Mouse (Mus musculus) layer of hippocampus, postnatal 36 days (tissue): ENCODE measurements around the gene Cfap99. TPM values are rescaled to one million over a fixed set of nuclear protein-coding genes. Genes with fewer than 3 reads are reported as not detected.

Experiments used
- DNase-seq, 2 experiments: peaks; one replicate each; pipeline ENCODE4 v3.0.0; 2022
- total RNA-seq, 2 experiments: library from RNA; stranded (reverse); gene quantifications; 2 replicates each; pipeline ENCODE4 v1.2.3; 2021

Cfap99 gene
- total RNA-seq = under 1 TPM; 0.32 to 0.40 TPM

- peak; percentile 97 for DNase-seq
Observed at GRCm38 (mm10) chr5:34288154-34288716, at the start of gene Cfap99, which contains the start of gene Zfyve28. Gene Cfap99, plus strand, starts transcription at chr5:34288600. Gene Zfyve28, minus strand, starts transcription at chr5:34288449.

GRCm38 (mm10) chr5:34242224-34242963 is 46.0 kb upstream of the Cfap99 start:
- peak; percentile 61 to 62 for DNase-seq

- DNase-seq = no peak
Observed at GRCm38 (mm10) chr5:34243062-34243461, 45.3 kb upstream of the Cfap99 start.

- DNase-seq = no peak
Observed at GRCm38 (mm10) chr5:34246443-34246842, 42.0 kb upstream of the Cfap99 start.

- DNase-seq = no peak
Observed at GRCm38 (mm10) chr5:34249132-34249531, 39.3 kb upstream of the Cfap99 start.

- DNase-seq = no peak
Observed at GRCm38 (mm10) chr5:34250090-34250489, 38.3 kb upstream of the Cfap99 start.

- DNase-seq = no peak
Observed at GRCm38 (mm10) chr5:34251794-34252193, 36.6 kb upstream of the Cfap99 start.

- DNase-seq = peak in 1 of 2 experiments; percentile 54
Observed at GRCm38 (mm10) chr5:34252307-34252966, 36.0 kb upstream of the Cfap99 start.

GRCm38 (mm10) chr5:34252967-34253519 is 35.4 kb upstream of the Cfap99 start:
- no peak for DNase-seq

GRCm38 (mm10) chr5:34254309-34254708 is 34.1 kb upstream of the Cfap99 start:
- no peak for DNase-seq

GRCm38 (mm10) chr5:34255189-34255588 is 33.2 kb upstream of the Cfap99 start:
- no peak for DNase-seq

- no peak for DNase-seq
Observed at GRCm38 (mm10) chr5:34259172-34259816, 29.1 kb upstream of the Cfap99 start.

- no peak for DNase-seq
Observed at GRCm38 (mm10) chr5:34266065-34266464, 22.3 kb upstream of the Cfap99 start.

GRCm38 (mm10) chr5:34269197-34269920 is 19.0 kb upstream of the Cfap99 start:
- no peak for DNase-seq

GRCm38 (mm10) chr5:34269921-34270465 is 18.4 kb upstream of the Cfap99 start:
- DNase-seq = no peak

GRCm38 (mm10) chr5:34271743-34272142 is 16.7 kb upstream of the Cfap99 start:
- no peak for DNase-seq

GRCm38 (mm10) chr5:34273251-34273681 is 15.1 kb upstream of the Cfap99 start:
- DNase-seq = no peak

- DNase-seq = no peak
Observed at GRCm38 (mm10) chr5:34274268-34274667, 14.1 kb upstream of the Cfap99 start.

GRCm38 (mm10) chr5:34274676-34275293 is 13.6 kb upstream of the Cfap99 start:
- DNase-seq = no peak

- no peak for DNase-seq
Observed at GRCm38 (mm10) chr5:34276191-34276590, 12.2 kb upstream of the Cfap99 start.

GRCm38 (mm10) chr5:34276746-34277145 is 11.7 kb upstream of the Cfap99 start:
- DNase-seq = no peak
